Mouse (Mus musculus): ENCODE results near the gene Triobp. TPM values are rescaled to one million over a fixed set of nuclear protein-coding genes. Genes with fewer than 3 reads are reported as not detected.
"Not testable (repeated sequence)": the region's sequence is repeated elsewhere in the genome, so short reads cannot be mapped to it uniquely, and the experiment has no call there.

Gene Triobp
- polyA plus RNA-seq, 1 experiment from 2014 or later: 35.6 TPM

DNA sequence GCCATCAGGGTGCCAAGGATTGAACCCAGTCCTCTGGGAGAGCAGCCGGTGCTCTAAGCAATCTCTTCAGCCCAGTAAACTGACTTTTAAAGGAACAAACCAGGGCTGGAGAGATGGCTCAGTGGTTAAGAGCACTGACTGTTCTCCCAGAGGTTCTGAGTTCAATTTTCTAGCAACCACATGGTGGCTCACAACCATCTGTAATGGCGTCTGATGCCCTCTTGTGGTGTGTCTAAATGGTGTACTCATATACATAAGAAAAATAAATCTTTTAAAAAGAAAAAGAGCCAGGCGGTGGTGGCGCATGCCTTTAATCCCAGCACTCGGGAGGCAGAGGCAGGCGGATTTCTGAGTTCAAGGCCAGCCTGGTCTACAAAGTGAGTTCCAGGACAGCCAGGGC is 60.3 kb downstream of the Triobp start:
- Histone ChIP-seq H3K4me1 (peaks cover 11% of the 10 kb centered on the region), H3K36me3 (ENCODE audit: poor library complexity, severe bottlenecking) (peaks cover 45% of the 10 kb centered on the region)
- WGBS: 89% methylated on average over 6 of the region's 6 CpGs
- not testable (repeated sequence) for H3K9me3 ChIP-seq (replicated peaks); H3K27ac ChIP-seq; H3K27me3 ChIP-seq; H3K9ac ChIP-seq; H3K4me3 ChIP-seq; ATAC-seq; H3K4me2 ChIP-seq

DNA sequence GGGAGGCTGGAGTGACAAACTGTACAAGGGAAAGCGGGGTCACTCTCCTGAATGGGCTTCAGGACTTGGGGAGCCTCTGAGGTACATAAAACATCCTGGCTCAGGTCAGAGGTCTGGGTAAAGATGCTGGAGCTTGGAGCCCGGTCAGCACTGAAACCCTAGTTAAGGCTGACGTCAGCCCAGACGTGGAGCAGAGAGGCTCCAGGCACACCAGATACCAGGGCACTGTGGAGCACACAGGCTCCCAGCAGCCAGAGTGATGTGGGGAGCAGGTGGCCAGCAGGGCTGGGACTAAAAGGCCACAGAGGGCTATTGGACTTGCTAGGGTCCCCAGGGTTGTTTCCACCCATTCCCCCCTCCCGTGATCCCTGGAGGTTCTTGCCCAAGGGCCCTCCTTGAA is 62.2 kb downstream of the Triobp start:
- Histone ChIP-seq H3K27ac (no peak overlapping the region), H3K36me3 (ENCODE audit: poor library complexity, severe bottlenecking) (peaks cover 26% of the 10 kb centered on the region), H3K27me3 (no peaks in the 10 kb centered on the region), H3K9me3 (replicated peaks) (no peaks in the 10 kb centered on the region), H3K4me1 (peaks cover 16% of the 10 kb centered on the region), H3K9ac (no peak overlapping the region; the same call in 1 of the 2 replicates), H3K4me3 (no peak overlapping the region), H3K4me2 (no peak overlapping the region)
- 78% methylated on average over 5 of the region's 5 CpGs for WGBS
- no peak for ATAC-seq

DNA sequence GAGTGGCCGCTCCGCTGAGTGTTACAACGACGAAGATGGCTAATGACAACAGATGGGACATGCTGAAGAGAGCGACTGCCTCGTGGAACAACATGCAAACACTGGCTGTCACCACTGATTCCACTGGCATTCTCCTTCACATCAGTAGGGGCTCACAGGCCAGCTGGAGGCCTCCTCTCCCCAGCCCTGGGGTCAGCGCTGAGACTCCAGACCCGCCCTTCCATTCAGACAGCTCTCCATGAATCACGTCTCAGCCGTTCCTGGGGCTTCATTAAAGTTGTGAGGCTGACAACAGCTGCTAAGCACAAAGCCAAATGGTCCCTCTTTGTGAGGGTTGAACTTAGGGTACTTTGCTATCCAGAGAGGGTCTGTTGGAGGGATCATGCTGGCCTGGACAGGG is 64.0 kb downstream of the Triobp start:
- H3K36me3 ChIP-seq (ENCODE audit: poor library complexity, severe bottlenecking): peaks cover 8% of the 10 kb centered on the region; the same call in 1 of the 2 replicates
- 48% methylated on average over 10 of the region's 10 CpGs for WGBS
- H3K27ac ChIP-seq: no peak overlapping the region
- no peak overlapping the region for H3K9ac ChIP-seq
- no peak overlapping the region for H3K4me2 ChIP-seq
- H3K4me1 ChIP-seq: peaks cover 16% of the 10 kb centered on the region
- H3K9me3 ChIP-seq (replicated peaks): no peaks in the 10 kb centered on the region
- no peaks in the 10 kb centered on the region for H3K27me3 ChIP-seq
- no peak overlapping the region for H3K4me3 ChIP-seq
- no peak for ATAC-seq

DNA sequence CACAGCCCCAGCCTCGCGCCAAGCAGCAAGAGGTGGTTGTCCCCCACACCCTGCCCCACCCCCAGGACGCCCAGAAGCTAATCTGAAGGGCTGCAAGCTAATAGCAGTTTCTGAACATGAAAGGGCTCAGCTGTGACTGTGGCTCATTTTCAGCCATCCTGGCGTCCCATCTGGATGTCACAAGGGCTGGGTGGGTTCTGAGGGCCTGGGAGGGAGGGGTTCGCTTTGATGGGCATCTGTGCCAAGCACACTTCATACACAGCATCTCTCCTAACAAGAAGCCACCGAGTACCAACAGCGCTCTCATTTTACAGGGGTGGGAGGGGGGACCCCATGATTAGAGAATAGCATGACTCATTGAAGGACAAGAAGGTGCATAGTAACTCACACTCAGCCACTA is 65.9 kb downstream of the Triobp start:
- ATAC-seq: peak; percentile 43; the same call in 1 of the 2 replicates
- Histone ChIP-seq H3K36me3 (ENCODE audit: poor library complexity, severe bottlenecking) (no peaks in the 10 kb centered on the region; the same call in 1 of the 2 replicates), H3K27ac (peak overlapping the region; percentile 6; the same call in 1 of the 2 replicates), H3K9me3 (replicated peaks) (no peaks in the 10 kb centered on the region), H3K9ac (no peak overlapping the region), H3K27me3 (no peaks in the 10 kb centered on the region), H3K4me3 (no peak overlapping the region), H3K4me2 (no peak overlapping the region), H3K4me1 (peaks cover 16% of the 10 kb centered on the region)
- 62% methylated on average over 7 of the region's 7 CpGs for WGBS

DNA sequence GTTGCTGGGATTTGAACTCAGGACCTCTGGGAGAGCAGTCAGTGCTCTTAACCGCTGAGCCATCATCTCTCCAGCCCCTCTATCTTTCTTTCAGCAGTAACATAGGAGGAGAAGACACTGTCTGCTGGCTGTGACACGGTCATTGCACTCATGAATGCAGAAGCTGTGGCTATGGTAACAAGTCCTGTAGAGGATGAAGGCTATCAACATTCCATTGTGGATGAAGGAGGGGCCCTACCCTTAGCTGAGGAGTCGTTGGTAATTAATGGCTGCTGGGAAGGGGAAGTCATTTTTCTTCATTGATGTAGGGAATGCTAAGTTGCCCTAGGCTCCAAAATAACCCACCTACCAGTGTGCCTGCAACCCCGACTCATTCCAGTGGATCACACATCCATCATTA is 70.7 kb downstream of the Triobp start:
- H3K9ac ChIP-seq: no peak overlapping the region
- ATAC-seq: no peak
- H3K4me3 ChIP-seq: no peak overlapping the region
- no peaks in the 10 kb centered on the region for H3K27me3 ChIP-seq
- peaks cover under 1% of the 10 kb centered on the region; the same call in 1 of the 2 replicates for H3K4me1 ChIP-seq
- H3K4me2 ChIP-seq: no peak overlapping the region
- no peaks in the 10 kb centered on the region for H3K36me3 ChIP-seq (ENCODE audit: poor library complexity, severe bottlenecking)
- WGBS: 42% methylated on average over 4 of the region's 4 CpGs
- no peak overlapping the region for H3K27ac ChIP-seq
- no peaks in the 10 kb centered on the region for H3K9me3 ChIP-seq (replicated peaks)

DNA sequence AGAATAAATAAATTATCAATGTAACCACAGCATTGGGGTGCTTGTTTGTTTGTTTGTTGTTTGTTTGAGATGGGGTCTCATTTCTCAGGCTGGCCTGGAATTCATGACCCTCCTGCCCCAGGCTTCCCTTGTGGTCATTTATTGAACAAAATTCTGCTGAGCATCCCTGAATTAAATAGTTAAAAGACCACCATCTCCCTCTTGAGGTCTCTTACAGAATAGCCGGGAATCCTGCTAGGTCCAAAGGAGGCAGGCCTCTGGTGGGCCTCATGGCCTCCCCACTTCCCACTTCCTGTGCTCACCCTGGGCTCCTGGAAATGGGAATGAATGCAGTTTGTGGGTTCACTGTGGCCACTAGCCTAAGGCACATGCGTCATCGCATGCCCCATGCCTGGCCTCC is 71.4 kb downstream of the Triobp start:
- Histone ChIP-seq H3K9me3 (replicated peaks) (no peaks in the 10 kb centered on the region), H3K36me3 (ENCODE audit: poor library complexity, severe bottlenecking) (no peaks in the 10 kb centered on the region), H3K4me1 (no peaks in the 10 kb centered on the region; the same call in 1 of the 2 replicates), H3K27ac (no peak overlapping the region), H3K4me2 (no peak overlapping the region), H3K4me3 (no peak overlapping the region), H3K27me3 (no peaks in the 10 kb centered on the region), H3K9ac (no peak overlapping the region)
- WGBS: 64% methylated on average over 3 of the region's 3 CpGs
- ATAC-seq: no peak

DNA sequence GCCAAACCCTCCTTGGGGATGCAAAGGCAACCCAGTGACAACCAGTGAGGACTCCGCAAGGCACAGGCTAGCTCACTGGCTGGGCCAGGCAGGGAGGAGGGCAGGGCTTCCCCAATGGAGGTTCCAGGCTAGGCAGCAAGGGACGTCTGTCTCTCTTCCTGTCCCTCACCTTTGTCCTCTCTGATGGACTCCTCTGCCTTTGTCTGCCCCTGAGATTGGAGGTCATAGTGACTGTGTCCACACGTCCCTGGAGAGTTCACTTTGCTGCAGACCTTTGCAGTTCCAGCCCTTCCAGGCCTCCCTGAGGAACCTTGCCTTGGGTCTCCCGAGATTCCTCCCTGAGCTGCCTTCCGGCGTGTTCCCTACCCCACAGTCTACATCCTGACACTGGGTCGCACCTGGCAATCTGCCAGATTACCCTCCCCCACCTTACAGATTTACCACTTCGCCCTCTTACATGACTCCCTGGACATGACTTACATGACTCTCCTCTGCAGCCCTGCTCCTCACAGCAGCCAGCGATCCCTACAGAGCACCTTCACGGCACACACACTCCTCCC is 75.2 kb downstream of the Triobp start:
- Histone ChIP-seq H3K27me3 (no peaks in the 10 kb centered on the region), H3K9ac (no peak overlapping the region), H3K36me3 (ENCODE audit: poor library complexity, severe bottlenecking) (no peaks in the 10 kb centered on the region), H3K9me3 (replicated peaks) (no peaks in the 10 kb centered on the region), H3K4me2 (no peak overlapping the region), H3K4me3 (no peak overlapping the region), H3K4me1 (peaks cover 24% of the 10 kb centered on the region), H3K27ac (no peak overlapping the region)
- 67% methylated on average over 10 of the region's 10 CpGs for WGBS
- no peak for ATAC-seq

DNA sequence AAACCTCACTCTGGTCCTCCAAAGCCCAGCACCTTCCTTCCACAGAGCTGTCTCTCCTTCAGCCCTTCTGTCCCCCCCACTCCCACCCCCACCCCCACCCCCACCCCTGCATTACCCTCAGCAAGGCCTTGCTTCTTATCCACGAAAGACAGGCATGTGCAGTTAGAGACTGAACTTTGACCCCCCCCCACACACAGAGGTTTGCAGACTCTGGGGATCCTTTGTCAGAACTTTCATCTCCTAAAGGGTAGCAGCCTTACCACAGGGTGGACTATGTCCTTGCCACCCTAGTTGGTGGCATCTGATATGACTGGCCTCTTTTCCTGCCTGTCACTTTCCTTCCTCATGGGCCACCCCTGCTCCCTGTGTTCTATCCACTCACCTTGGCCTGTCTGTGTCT is 75.8 kb downstream of the Triobp start:
- H3K4me2 ChIP-seq: no peak overlapping the region
- H3K9ac ChIP-seq: no peak overlapping the region
- no peaks in the 10 kb centered on the region for H3K36me3 ChIP-seq (ENCODE audit: poor library complexity, severe bottlenecking)
- no peak overlapping the region for H3K4me3 ChIP-seq
- H3K27me3 ChIP-seq: no peaks in the 10 kb centered on the region
- no peak for ATAC-seq
- H3K9me3 ChIP-seq (replicated peaks): no peaks in the 10 kb centered on the region
- no peak overlapping the region for H3K27ac ChIP-seq
- WGBS: 63% methylated on average over 1 of the region's 1 CpGs
- peaks cover 26% of the 10 kb centered on the region for H3K4me1 ChIP-seq

DNA sequence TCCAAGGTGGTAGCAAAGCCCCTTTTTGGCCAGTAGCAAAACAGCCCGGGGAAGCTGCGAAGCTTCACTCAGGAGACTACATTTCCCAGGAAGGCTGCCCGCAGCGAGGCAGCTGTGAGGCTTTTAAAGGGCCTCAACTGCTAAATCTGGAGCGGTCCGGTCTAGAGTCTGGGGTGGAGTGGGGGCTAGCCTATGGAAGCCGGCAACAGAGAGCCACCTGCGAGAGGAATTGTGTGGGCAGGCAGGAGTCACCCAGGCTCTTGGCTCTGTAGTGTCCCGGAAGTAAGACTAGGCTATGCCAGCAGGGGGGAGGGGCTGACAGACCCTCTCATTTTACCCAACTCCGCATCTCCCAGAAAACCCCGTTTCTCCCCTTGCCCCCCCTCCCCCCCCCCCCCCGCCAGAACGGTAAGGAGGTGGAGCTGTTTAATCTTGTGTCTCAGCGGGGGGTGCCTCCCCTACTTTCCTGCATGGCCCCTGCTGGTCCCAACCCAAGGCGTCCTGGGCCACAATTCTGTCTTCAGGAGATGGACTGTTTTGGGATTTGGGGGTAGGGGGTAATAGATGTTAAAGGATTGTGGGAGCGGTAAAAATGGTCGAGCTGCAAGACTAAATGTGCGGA is 78.3 kb downstream of the Triobp start:
- H3K27me3 ChIP-seq: no peaks in the 10 kb centered on the region
- H3K4me1 ChIP-seq: peaks cover 37% of the 10 kb centered on the region
- 10% methylated on average over 14 of the region's 18 CpGs for WGBS
- peak overlapping the region; percentile 18; the same call in 1 of the 2 replicates for H3K4me3 ChIP-seq
- H3K9ac ChIP-seq: peak overlapping the region; percentile 41
- no peaks in the 10 kb centered on the region for H3K36me3 ChIP-seq (ENCODE audit: poor library complexity, severe bottlenecking)
- no peaks in the 10 kb centered on the region for H3K9me3 ChIP-seq (replicated peaks)
- peak overlapping the region; percentile 46 for H3K4me2 ChIP-seq
- no peak for ATAC-seq
- no peak overlapping the region for H3K27ac ChIP-seq

DNA sequence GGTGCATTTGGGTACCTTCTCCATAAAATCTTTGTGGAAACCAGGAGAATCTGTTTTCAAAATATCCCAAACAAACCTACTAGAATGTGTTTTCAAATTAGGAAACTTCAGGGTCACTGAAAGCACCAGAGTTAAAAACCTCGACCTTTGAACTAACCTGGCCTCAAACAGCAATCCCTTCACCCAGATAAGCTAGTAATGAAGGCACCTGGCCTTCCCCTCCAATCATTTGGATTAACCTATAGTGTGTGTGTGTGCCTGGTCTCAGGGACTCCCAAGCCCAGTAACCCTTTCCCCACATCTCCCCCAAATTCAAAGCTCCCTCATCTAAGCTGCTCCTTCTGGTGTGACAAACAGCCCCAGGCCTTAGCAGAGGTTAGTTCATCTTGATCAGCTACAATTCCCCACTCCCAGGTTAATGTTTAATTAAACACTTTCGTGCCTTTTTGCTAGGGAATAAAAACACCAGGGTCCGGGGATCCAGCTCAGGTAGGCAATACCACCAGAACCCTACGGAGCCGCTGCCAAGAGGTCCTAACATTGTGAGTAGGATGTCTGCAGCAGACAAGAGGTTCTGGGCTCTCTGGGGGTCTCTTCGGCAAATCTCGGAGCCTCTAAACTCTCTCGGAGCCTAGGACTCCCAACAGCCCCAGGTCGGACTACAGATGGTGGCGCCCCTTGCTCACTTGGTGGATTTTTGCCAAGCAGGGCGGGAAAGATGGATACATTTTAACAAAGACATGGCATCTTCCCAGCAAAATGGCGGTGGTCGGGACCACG is 79.2 kb downstream of the Triobp start:
- Histone ChIP-seq H3K9ac (peak overlapping the region; percentile 98), H3K36me3 (ENCODE audit: poor library complexity, severe bottlenecking) (no peaks in the 10 kb centered on the region), H3K27me3 (no peaks in the 10 kb centered on the region), H3K4me1 (peaks cover 46% of the 10 kb centered on the region), H3K9me3 (replicated peaks) (no peaks in the 10 kb centered on the region), H3K4me3 (peak overlapping the region; percentile 73), H3K27ac (peak overlapping the region; percentile 97; the same call in 1 of the 2 replicates), H3K4me2 (peak overlapping the region; percentile 97)
- no peak for ATAC-seq
- WGBS: 40% methylated on average over 14 of the region's 14 CpGs

DNA sequence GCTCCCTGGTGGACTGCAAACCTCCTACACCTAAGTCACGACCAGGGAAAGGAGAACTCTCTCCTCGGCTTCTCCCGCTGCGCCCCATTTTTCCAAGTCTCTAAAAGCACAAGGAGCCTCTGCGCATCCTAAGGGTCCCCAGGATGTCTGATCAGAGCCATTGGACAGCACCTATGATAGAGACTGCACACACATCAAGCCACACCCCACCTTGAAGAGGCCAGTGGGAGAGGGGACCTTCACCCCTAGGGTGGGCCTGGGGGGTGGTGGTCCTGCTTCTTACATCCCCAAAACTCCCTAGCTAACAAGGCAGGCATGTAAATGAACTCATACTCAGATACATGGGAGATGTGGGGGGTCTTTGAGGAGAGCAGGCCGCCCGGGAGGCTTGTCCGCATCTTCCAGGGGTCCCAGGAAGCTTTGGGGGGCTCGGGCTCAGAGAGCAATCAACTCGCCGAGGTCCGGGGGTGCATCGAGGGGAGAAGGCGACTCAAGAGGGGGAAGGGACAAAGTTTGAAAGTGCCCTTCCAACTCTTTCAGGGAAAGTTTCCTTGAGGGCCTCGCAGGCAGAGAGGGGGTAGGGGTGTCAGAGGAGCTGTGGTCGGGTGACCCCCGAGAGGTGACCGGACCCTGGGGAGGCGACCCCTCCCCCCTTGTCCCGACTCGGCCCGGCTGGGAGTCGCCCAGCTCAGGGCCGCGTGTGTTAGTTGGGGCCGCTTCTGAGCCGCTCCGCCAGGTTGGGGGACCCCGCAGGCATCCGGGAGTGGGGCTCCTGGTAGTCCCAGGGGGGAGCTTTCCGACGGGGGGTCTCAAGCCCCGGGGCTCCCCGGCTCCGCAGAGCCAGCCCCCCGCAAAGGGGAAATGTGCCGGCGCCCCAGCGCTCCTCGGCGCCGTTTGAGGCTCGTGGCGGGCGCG is 80.0 kb downstream of the Triobp start:
- Histone ChIP-seq H3K36me3 (ENCODE audit: poor library complexity, severe bottlenecking) (no peaks in the 10 kb centered on the region), H3K4me3 (peak overlapping the region; percentile 73), H3K9ac (peak overlapping the region; percentile 98), H3K9me3 (replicated peaks) (no peaks in the 10 kb centered on the region), H3K27ac (peak overlapping the region; percentile 97), H3K4me2 (peak overlapping the region; percentile 97), H3K27me3 (no peaks in the 10 kb centered on the region), H3K4me1 (peaks cover 52% of the 10 kb centered on the region)
- ATAC-seq: peak; percentile 20; the same call in 1 of the 2 replicates
- 7% methylated on average over 38 of the region's 46 CpGs for WGBS
